Mouse (Mus musculus): ENCODE measurements around the gene Gm10320. TPM values are rescaled to one million over a fixed set of nuclear protein-coding genes. Genes with fewer than 3 reads are reported as not detected.

The Gm10320 gene
- polyA plus RNA-seq, 1 experiment from 2014 or later = 8.0 TPM

- WGBS = 73% methylated on average over 3 of the region's 3 CpGs
- Histone ChIP-seq H3K36me3 (no peaks in the 10 kb centered on the region), H3K27ac (no peak overlapping the region), H3K4me1 (0 out of 2 replicates have a peak, but pooled peaks cover 5% of the 10 kb centered on the region), H3K4me2 (no peak overlapping the region), H3K9me3 (no peaks in the 10 kb centered on the region), H3K4me3 (replicated peaks) (no peak overlapping the region), H3K27me3 (replicated peaks) (no peaks in the 10 kb centered on the region), H3K9ac (no peak overlapping the region)
- ATAC-seq (ENCODE audit: insufficient read depth, low FRiP score, low read depth) = no peak
Observed at GRCm38 (mm10) chr13:98477991-98478390, 13.8 kb downstream of the Gm10320 start.

- Histone ChIP-seq H3K4me3 (replicated peaks) (no peak overlapping the region), H3K27ac (no peak overlapping the region), H3K9me3 (no peaks in the 10 kb centered on the region), H3K4me1 (0 out of 2 replicates have a peak, but pooled peaks cover 5% of the 10 kb centered on the region), H3K27me3 (replicated peaks) (0 out of 2 replicates have a peak, but pooled peaks cover under 1% of the 10 kb centered on the region), H3K4me2 (no peak overlapping the region), H3K36me3 (no peaks in the 10 kb centered on the region), H3K9ac (no peak overlapping the region)
- WGBS = 50% methylated on average over 4 of the region's 4 CpGs
- ATAC-seq (ENCODE audit: insufficient read depth, low FRiP score, low read depth) = no peak
Observed at GRCm38 (mm10) chr13:98476839-98477495, 14.8 kb downstream of the Gm10320 start.

- 26% methylated on average over 14 of the region's 14 CpGs for WGBS
Observed at GRCm38 (mm10) chr13:98476175-98476838, 15.5 kb downstream of the Gm10320 start.

GRCm38 (mm10) chr13:98475681-98476080 is 16.1 kb downstream of the Gm10320 start:
- Histone ChIP-seq H3K9me3 (no peaks in the 10 kb centered on the region), H3K27ac (no peak overlapping the region), H3K4me3 (replicated peaks) (no peak overlapping the region), H3K9ac (no peak overlapping the region), H3K27me3 (replicated peaks) (0 out of 2 replicates have a peak, but pooled peaks cover 4% of the 10 kb centered on the region), H3K4me1 (0 out of 2 replicates have a peak, but pooled peaks cover 5% of the 10 kb centered on the region), H3K36me3 (no peaks in the 10 kb centered on the region), H3K4me2 (no peak overlapping the region)
- 51% methylated on average over 8 of the region's 8 CpGs for WGBS
- ATAC-seq (ENCODE audit: insufficient read depth, low FRiP score, low read depth) = no peak

More at GRCm38 (mm10) chr13:98476175-98476838, 15.5 kb downstream of the Gm10320 start:
- Histone ChIP-seq H3K4me2 (no peak overlapping the region), H3K27ac (no peak overlapping the region), H3K9me3 (no peaks in the 10 kb centered on the region), H3K4me3 (replicated peaks) (no peak overlapping the region), H3K27me3 (replicated peaks) (0 out of 2 replicates have a peak, but pooled peaks cover 4% of the 10 kb centered on the region), H3K4me1 (0 out of 2 replicates have a peak, but pooled peaks cover 5% of the 10 kb centered on the region), H3K36me3 (no peaks in the 10 kb centered on the region), H3K9ac (no peak overlapping the region)
- no peak for ATAC-seq (ENCODE audit: insufficient read depth, low FRiP score, low read depth)

- no peak overlapping the region for H3K4me2 ChIP-seq
- no peak overlapping the region for H3K27ac ChIP-seq
- H3K4me3 ChIP-seq (replicated peaks) = no peak overlapping the region
- 0 out of 2 replicates have a peak, but pooled peaks cover 5% of the 10 kb centered on the region for H3K4me1 ChIP-seq
- 67% methylated on average over 4 of the region's 4 CpGs for WGBS
- ATAC-seq (ENCODE audit: insufficient read depth, low FRiP score, low read depth) = no peak
- H3K9ac ChIP-seq = no peak overlapping the region
- 0 out of 2 replicates have a peak, but pooled peaks cover 4% of the 10 kb centered on the region for H3K27me3 ChIP-seq (replicated peaks)
- H3K9me3 ChIP-seq = no peaks in the 10 kb centered on the region
- H3K36me3 ChIP-seq = no peaks in the 10 kb centered on the region
Observed at GRCm38 (mm10) chr13:98473034-98473433, 18.8 kb downstream of the Gm10320 start.

- Histone ChIP-seq H3K27ac (no peak overlapping the region), H3K4me2 (no peak overlapping the region), H3K9me3 (no peaks in the 10 kb centered on the region), H3K4me3 (replicated peaks) (no peak overlapping the region), H3K27me3 (replicated peaks) (0 out of 2 replicates have a peak, but pooled peaks cover 4% of the 10 kb centered on the region), H3K4me1 (0 out of 2 replicates have a peak, but pooled peaks cover 3% of the 10 kb centered on the region), H3K9ac (no peak overlapping the region), H3K36me3 (no peaks in the 10 kb centered on the region)
- 63% methylated on average over 6 of the region's 6 CpGs for WGBS
- ATAC-seq (ENCODE audit: insufficient read depth, low FRiP score, low read depth) = no peak
Observed at GRCm38 (mm10) chr13:98471756-98472155, 20.0 kb downstream of the Gm10320 start.

- H3K9ac ChIP-seq = no peak overlapping the region
- no peaks in the 10 kb centered on the region for H3K4me1 ChIP-seq
- H3K4me2 ChIP-seq = no peak overlapping the region
- no peaks in the 10 kb centered on the region for H3K9me3 ChIP-seq
- H3K4me3 ChIP-seq (replicated peaks) = no peak overlapping the region
- H3K27ac ChIP-seq = no peak overlapping the region
- 37% methylated on average over 12 of the region's 12 CpGs for WGBS
- no peak for ATAC-seq (ENCODE audit: insufficient read depth, low FRiP score, low read depth)
- no peaks in the 10 kb centered on the region for H3K36me3 ChIP-seq
- 0 out of 2 replicates have a peak, but pooled peaks cover 4% of the 10 kb centered on the region for H3K27me3 ChIP-seq (replicated peaks)
Observed at GRCm38 (mm10) chr13:98470321-98470720, 21.5 kb downstream of the Gm10320 start.

- WGBS = 49% methylated on average over 4 of the region's 4 CpGs
- Histone ChIP-seq H3K4me3 (replicated peaks) (no peak overlapping the region), H3K27ac (no peak overlapping the region), H3K27me3 (replicated peaks) (0 out of 2 replicates have a peak, but pooled peaks cover 4% of the 10 kb centered on the region), H3K9ac (no peak overlapping the region), H3K9me3 (no peaks in the 10 kb centered on the region), H3K4me2 (no peak overlapping the region), H3K4me1 (no peaks in the 10 kb centered on the region), H3K36me3 (no peaks in the 10 kb centered on the region)
- ATAC-seq (ENCODE audit: insufficient read depth, low FRiP score, low read depth) = no peak
Observed at GRCm38 (mm10) chr13:98469916-98470315, 21.9 kb downstream of the Gm10320 start.

- Histone ChIP-seq H3K4me1 (no peaks in the 10 kb centered on the region), H3K4me3 (replicated peaks) (no peak overlapping the region), H3K4me2 (no peak overlapping the region), H3K27me3 (replicated peaks) (no peaks in the 10 kb centered on the region), H3K9me3 (no peaks in the 10 kb centered on the region), H3K9ac (no peak overlapping the region), H3K36me3 (no peaks in the 10 kb centered on the region), H3K27ac (no peak overlapping the region)
- WGBS = 76% methylated on average over 4 of the region's 4 CpGs
- no peak for ATAC-seq (ENCODE audit: insufficient read depth, low FRiP score, low read depth)
Observed at GRCm38 (mm10) chr13:98461467-98461866, 30.3 kb downstream of the Gm10320 start.

- Histone ChIP-seq H3K4me3 (replicated peaks) (no peak overlapping the region), H3K9ac (no peak overlapping the region), H3K27me3 (replicated peaks) (no peaks in the 10 kb centered on the region), H3K36me3 (no peaks in the 10 kb centered on the region), H3K4me1 (no peaks in the 10 kb centered on the region), H3K4me2 (no peak overlapping the region), H3K9me3 (no peaks in the 10 kb centered on the region), H3K27ac (no peak overlapping the region)
- WGBS = 80% methylated on average over 2 of the region's 2 CpGs
- ATAC-seq (ENCODE audit: insufficient read depth, low FRiP score, low read depth) = no peak
Observed at GRCm38 (mm10) chr13:98456398-98456797, 35.4 kb downstream of the Gm10320 start.

- H3K27ac ChIP-seq = no peak overlapping the region
- no peaks in the 10 kb centered on the region for H3K9me3 ChIP-seq
- H3K9ac ChIP-seq = no peak overlapping the region
- WGBS = 86% methylated on average over 10 of the region's 10 CpGs
- no peak for ATAC-seq (ENCODE audit: insufficient read depth, low FRiP score, low read depth)
- no peak overlapping the region for H3K4me2 ChIP-seq
- H3K4me3 ChIP-seq (replicated peaks) = no peak overlapping the region
- no peaks in the 10 kb centered on the region for H3K27me3 ChIP-seq (replicated peaks)
- H3K36me3 ChIP-seq = no peaks in the 10 kb centered on the region
- no peaks in the 10 kb centered on the region for H3K4me1 ChIP-seq
Observed at GRCm38 (mm10) chr13:98455646-98456045, 36.2 kb downstream of the Gm10320 start.
